Mouse (Mus musculus) E14TG2a.4 (cell line): Measurements from ENCODE around the gene Best2.
A peak's percentile ranks its signal among the peaks of the same experiment; 100 is the strongest.

Source experiments
- H3K27me3 ChIP-seq: 2 replicates; pipeline ENCODE4 v1.6.1; 2014; ENCODE audit warnings: low read length, control low read depth; ENCODE audit not compliant: insufficient read depth
- H3K36me3 ChIP-seq: 2 replicates; pipeline ENCODE4 v1.6.1; 2014; ENCODE audit warnings: low read length, control low read depth; ENCODE audit not compliant: insufficient read depth
- H3K4me1 ChIP-seq: replicated peaks from 2 replicates; pipeline ENCODE4 v1.6.1; 2014; ENCODE audit warnings: low read depth, low read length, control low read depth
- H3K4me3 ChIP-seq: replicated peaks from 2 replicates; pipeline ENCODE4 v1.5.1; 2014; ENCODE audit warnings: mild to moderate bottlenecking, low read length
- H3K9me3 ChIP-seq: 2 replicates; pipeline ENCODE4 v1.6.1; 2014; ENCODE audit warnings: low read length, control low read depth
- CTCF ChIP-seq: conservative IDR thresholded peaks from 2 replicates; pipeline ENCODE4 v1.5.1; 2014; ENCODE audit warnings: low read length
- NANOG ChIP-seq: IDR thresholded peaks from 2 replicates; pipeline ENCODE4 v1.6.1; 2014; ENCODE audit warnings: borderline replicate concordance, low read length, mixed read lengths
- POU5F1 ChIP-seq: IDR thresholded peaks from 2 replicates; pipeline ENCODE4 v1.6.1; 2014; ENCODE audit warnings: low read length, borderline replicate concordance

The Best2 gene

DNA sequence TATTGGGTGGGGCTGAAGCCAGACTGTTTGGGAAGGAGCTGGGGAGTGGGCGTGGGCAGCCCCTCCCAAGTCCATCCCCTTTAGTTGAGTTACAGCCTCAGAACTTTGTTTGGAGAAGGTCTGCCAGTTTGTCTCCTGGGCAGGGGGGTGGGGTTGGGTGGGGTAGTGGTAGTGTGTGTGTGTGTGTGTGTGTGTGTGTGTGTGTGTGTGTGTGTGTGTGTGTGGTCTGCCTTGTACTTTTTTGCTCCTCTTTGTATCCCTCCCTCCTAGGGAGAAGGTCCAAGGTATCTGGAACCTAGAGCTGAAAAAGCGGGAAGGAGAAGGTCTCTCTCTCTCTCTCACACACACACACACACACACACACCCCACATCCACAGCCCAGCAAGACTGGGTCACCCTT, at the start of gene Best2:
Gene Best2, minus strand, starts transcription at position 101 of the 400 bp plus-strand sequence.
- TF ChIP-seq CTCF = no peak
- TF ChIP-seq POU5F1 = no peak
- no peak for TF ChIP-seq NANOG
- H3K4me3 ChIP-seq = peak within 1 kb of the TSS; percentile 72
- peaks cover 27% of the 10 kb centered on the region for H3K36me3 ChIP-seq
- peaks cover 63% of the 10 kb centered on the region for H3K4me1 ChIP-seq
- H3K27me3 ChIP-seq = peaks cover 43% of the 10 kb centered on the region
- no peaks in the 10 kb centered on the region for H3K9me3 ChIP-seq

DNA sequence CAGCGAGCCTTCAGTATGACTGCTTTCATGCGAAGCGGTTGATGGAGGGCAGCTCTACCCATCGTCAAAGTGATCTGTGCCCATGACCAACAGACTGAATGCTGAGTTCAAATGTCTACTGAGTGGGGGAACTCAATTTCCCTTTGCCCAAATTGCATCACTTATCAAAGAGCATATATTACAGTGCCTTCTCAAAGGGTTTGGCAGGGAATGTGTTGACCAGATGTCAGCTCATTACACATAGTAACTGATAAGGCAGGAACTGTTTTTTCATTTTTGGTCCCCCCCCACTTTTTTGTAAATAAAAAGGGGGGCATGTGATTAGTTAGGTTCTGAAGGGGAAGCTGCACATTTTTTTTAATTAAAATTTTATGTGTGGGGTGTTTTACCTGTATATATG, 48.3 kb upstream of the Best2 start:
- Histone ChIP-seq H3K36me3 (peaks cover 68% of the 10 kb centered on the region), H3K27me3 (no peaks in the 10 kb centered on the region), H3K9me3 (no peaks in the 10 kb centered on the region), H3K4me3 (no peak overlapping the region), H3K4me1 (peaks cover 48% of the 10 kb centered on the region)
- TF ChIP-seq NANOG (no peak), POU5F1 (no peak), CTCF (no peak)

DNA sequence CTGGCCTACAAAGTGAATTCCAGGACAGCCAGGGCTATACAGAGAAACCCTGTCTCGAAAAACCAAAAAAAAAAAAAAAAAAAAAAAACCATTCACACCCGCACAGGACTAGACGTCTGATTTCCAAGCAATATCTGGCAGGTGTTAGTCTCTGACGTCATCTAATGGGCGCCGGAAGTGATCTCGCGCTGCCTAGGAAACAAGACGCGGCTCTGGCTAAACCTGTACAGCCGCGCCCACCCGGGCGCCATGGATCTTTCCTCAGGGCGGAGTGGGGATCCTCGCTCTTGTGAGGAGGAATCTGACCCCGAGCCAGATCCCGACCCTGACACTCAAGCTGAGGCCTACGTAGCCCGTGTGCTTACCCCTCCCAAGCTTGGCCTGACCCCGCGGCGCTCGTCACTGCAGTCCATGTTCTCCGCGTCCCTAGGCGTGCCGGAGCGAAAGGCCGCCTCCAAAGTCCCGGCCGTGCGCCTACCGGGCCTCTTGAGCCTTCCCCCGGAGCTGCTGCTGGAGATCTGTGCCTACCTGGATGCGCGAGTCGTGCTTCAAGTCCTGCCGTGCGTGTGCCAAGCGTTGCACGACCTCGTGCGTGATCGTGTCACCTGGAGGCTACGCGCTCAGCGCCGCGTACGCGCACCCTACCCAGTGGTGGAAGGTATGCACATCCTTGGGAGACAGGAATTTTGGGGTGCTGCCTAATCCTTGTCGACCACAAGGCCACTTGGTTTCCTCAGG, 45.7 kb upstream of the Best2 start, which contains the start of gene Fbxw9:
Gene Fbxw9, plus strand, starts transcription at position 177 of the 738 bp plus-strand sequence.
- H3K4me3 ChIP-seq = peak within 1 kb of the TSS; percentile 97
- no peaks in the 10 kb centered on the region for H3K27me3 ChIP-seq
- H3K9me3 ChIP-seq = no peaks in the 10 kb centered on the region
- peaks cover 66% of the 10 kb centered on the region for H3K36me3 ChIP-seq
- no peak for TF ChIP-seq POU5F1
- no peak for TF ChIP-seq NANOG
- TF ChIP-seq CTCF = no peak
- H3K4me1 ChIP-seq = peaks cover 61% of the 10 kb centered on the region

DNA sequence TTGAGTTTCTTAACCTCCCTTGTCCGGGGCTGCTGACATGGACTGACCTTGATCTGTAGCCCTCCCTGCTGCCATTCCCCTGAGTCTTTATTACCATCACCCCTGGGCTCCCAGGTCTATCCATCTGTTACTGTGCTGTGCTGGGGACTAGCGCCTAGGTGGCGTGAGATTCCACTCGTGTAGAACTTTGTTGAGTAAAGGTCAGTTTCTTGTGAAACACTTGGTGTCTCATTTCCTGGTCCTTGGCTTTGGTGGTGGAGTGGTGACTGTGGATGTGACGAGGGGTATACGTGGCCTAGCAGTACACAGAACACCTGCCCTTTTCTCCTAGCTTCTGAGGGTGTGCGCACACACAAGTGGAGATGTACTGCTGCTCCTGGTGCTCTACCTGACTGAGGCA, 43.0 kb upstream of the Best2 start:
- H3K4me1 ChIP-seq = peaks cover 69% of the 10 kb centered on the region
- peaks cover 73% of the 10 kb centered on the region for H3K36me3 ChIP-seq
- no peaks in the 10 kb centered on the region for H3K27me3 ChIP-seq
- TF ChIP-seq CTCF = no peak
- H3K9me3 ChIP-seq = no peaks in the 10 kb centered on the region
- H3K4me3 ChIP-seq = no peak overlapping the region

GRCm38 (mm10) chr8:85043619-85044018, 29.3 kb upstream of the Best2 start:
- Histone ChIP-seq H3K36me3 (peaks cover 98% of the 10 kb centered on the region), H3K27me3 (no peaks in the 10 kb centered on the region), H3K9me3 (no peaks in the 10 kb centered on the region), H3K4me1 (peaks cover 85% of the 10 kb centered on the region), H3K4me3 (no peak overlapping the region)
- TF ChIP-seq CTCF = no peak
- no peak for TF ChIP-seq POU5F1
- TF ChIP-seq NANOG = no peak

DNA sequence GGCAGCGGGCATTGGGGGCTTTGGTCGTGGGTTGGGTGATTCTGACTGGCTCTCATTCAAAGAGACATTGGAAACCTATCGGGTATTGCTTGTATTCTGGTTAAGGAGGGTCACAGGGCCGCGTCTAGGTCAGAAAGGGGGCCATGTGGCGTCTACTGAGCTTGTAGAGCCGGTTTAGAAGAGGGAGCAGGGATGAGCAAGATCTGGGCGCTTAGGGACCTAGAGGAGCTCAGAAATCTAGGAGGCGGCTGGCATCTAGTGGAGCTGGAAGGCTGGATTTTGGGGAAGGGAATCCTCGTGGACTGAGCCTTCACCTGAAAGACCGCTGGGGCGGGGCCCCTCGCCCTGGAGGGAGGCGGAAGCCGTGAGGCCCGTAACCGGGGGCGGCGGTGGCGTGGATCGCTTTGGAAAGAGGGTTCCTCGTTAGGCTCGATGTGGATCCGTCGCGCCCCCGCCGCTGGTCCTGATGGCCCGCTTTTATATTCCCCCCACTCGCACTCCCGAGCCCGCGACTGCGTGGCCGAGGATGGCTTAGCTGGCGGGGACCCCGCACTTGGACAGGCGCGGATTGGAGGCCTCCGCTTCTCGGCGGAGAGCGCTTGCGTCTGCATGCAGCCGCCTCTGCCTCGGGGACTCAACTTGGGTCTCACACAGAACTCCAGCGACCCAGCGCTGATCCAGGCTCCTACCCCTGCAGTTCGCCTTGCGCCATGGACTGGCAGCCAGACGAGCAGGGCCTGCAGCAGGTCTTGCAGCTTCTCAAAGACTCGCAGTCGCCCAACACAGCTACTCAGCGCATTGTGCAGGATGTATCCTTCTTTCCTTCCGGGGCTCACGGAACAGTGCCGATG, 23.6 kb upstream of the Best2 start:
- Histone ChIP-seq H3K9me3 (no peaks in the 10 kb centered on the region), H3K4me1 (peaks cover 67% of the 10 kb centered on the region), H3K27me3 (no peaks in the 10 kb centered on the region), H3K36me3 (peaks cover 55% of the 10 kb centered on the region), H3K4me3 (peak overlapping the region; percentile 94)
- no peak for TF ChIP-seq CTCF
- TF ChIP-seq POU5F1 = no peak

DNA sequence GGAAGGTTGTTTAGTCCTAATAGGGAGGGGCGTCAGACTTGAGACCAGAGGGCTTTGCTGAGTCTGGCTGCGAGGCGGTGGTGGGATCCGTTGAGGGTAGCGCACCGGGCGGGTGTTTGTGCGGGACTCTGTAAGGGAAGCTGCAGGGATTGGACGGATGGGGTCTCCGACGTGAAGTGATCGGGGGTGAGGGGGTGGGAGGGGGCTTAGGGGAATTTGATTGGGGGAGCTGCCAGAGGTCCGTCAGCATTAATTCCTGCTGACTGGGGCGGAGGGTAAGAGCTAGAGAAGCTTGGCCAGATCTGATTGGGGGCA, 23.0 kb upstream of the Best2 start:
- Histone ChIP-seq H3K4me1 (peaks cover 70% of the 10 kb centered on the region), H3K36me3 (peaks cover 56% of the 10 kb centered on the region), H3K9me3 (no peaks in the 10 kb centered on the region), H3K4me3 (peak overlapping the region; percentile 94), H3K27me3 (no peaks in the 10 kb centered on the region)
- TF ChIP-seq CTCF (no peak), NANOG (no peak), POU5F1 (no peak)

- Histone ChIP-seq H3K4me1 (peaks cover 71% of the 10 kb centered on the region), H3K9me3 (no peaks in the 10 kb centered on the region), H3K4me3 (peak within 1 kb of the TSS; percentile 94), H3K36me3 (peaks cover 56% of the 10 kb centered on the region), H3K27me3 (no peaks in the 10 kb centered on the region)
- TF ChIP-seq CTCF (no peak), NANOG (no peak), POU5F1 (no peak)
These were observed 22.5 kb upstream of the Best2 start, which contains the start of gene Tnpo2 for GRCm38 (mm10) chr8:85036718-85037365. Gene Tnpo2, plus strand, starts transcription at chr8:85036915.

GRCm38 (mm10) chr8:85036381-85036717, 22.0 kb upstream of the Best2 start:
- H3K4me3 ChIP-seq = peak overlapping the region; percentile 94
- no peaks in the 10 kb centered on the region for H3K9me3 ChIP-seq
- peaks cover 71% of the 10 kb centered on the region for H3K4me1 ChIP-seq
- TF ChIP-seq POU5F1 (no peak), NANOG (no peak), CTCF (no peak)
- H3K36me3 ChIP-seq = peaks cover 56% of the 10 kb centered on the region
- H3K27me3 ChIP-seq = no peaks in the 10 kb centered on the region
